Mouse (Mus musculus): ENCODE measurements around the gene Gins2. TPM values are rescaled to one million over a fixed set of nuclear protein-coding genes. Genes with fewer than 3 reads are reported as not detected.

The Gins2 gene
- total and polyA plus RNA-seq, 3 experiments, result 39.6 to 150 (median 49.3) TPM

GRCm38 (mm10) chr8:120552509-120552908 is 36.6 kb downstream of the Gins2 start:
- Histone ChIP-seq H3K36me3 (ENCODE audit: control insufficient read depth in 1 of 2, insufficient read depth in 2 of 2, low read length in 2 of 2) (no peaks in the 10 kb centered on the region; a peak in 2 of 4 replicates), H3K4me3 (ENCODE audit: control insufficient read depth in 1 of 2, insufficient read depth in 1 of 2, low read depth in 2 of 2, low read length in 2 of 2) (no peak overlapping the region), H3K27ac (ENCODE audit: control insufficient read depth, low read depth, low read length) (no peak overlapping the region), H3K79me2 (ENCODE audit: control insufficient read depth, insufficient read depth, low read length, poor library complexity) (peaks cover 94% of the 10 kb centered on the region), H3K27me3 (ENCODE audit: control insufficient read depth in 1 of 2, insufficient read depth in 2 of 2, low read length in 2 of 2) (no peaks in the 10 kb centered on the region), H3K9me3 (replicated peaks; ENCODE audit: insufficient read depth, low read length) (no peaks in the 10 kb centered on the region), H3K9ac (ENCODE audit: control insufficient read depth, low read depth, low read length, poor library complexity, severe bottlenecking) (no peak overlapping the region), H3K4me1 (ENCODE audit: control insufficient read depth in 1 of 2, insufficient read depth in 2 of 2, low read length in 2 of 2) (no peaks in the 10 kb centered on the region)
- DNase-seq (ENCODE audit: low read depth, low spot score), result no peak
- TF ChIP-seq POLR2AphosphoS5 (IDR thresholded peaks at IDR 0.05; ENCODE audit: borderline replicate concordance, low read depth, low read length), result no peak
- no peak for TF ChIP-seq ELF1 (IDR thresholded peaks at IDR 0.05; ENCODE audit: low read depth, low read length)
- no peak for TF ChIP-seq ZKSCAN1 (IDR thresholded peaks at IDR 0.05; ENCODE audit: low read depth, low read length)
- TF ChIP-seq TCF12 (IDR thresholded peaks at IDR 0.05; ENCODE audit: low read depth, low read length), result no peak
- TF ChIP-seq E2F4 (IDR thresholded peaks at IDR 0.05; ENCODE audit: borderline replicate concordance, low read depth, low read length), result no peak
- TF ChIP-seq MXI1 (IDR thresholded peaks at IDR 0.05; ENCODE audit: low read depth, low read length), result no peak
- TF ChIP-seq JUND (IDR thresholded peaks at IDR 0.05; ENCODE audit: low read depth, low read length), result no peak

DNA sequence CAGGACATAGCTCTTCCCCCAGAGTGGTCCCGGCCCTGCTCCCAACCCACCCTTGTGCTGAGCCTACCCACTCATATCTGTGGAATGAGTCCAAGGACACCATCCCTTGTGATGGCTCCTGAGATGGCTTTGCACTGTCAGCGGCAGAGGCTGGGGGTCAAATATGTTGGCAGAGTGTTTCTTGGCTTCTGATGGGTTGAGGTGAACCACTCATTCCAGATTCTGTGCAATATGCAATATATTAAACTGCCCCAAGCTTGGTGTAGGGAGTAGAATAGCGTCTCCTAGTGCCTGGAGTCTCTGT is 37.5 kb downstream of the Gins2 start:
- H3K27ac ChIP-seq (ENCODE audit: control insufficient read depth, low read depth, low read length), result no peak overlapping the region
- peaks cover 95% of the 10 kb centered on the region for H3K79me2 ChIP-seq (ENCODE audit: control insufficient read depth, insufficient read depth, low read length, poor library complexity)
- DNase-seq (ENCODE audit: low read depth, low spot score), result no peak
- H3K9me3 ChIP-seq (replicated peaks; ENCODE audit: insufficient read depth, low read length), result no peaks in the 10 kb centered on the region
- no peaks in the 10 kb centered on the region for H3K27me3 ChIP-seq (ENCODE audit: control insufficient read depth in 1 of 2, insufficient read depth in 2 of 2, low read length in 2 of 2)
- H3K9ac ChIP-seq (ENCODE audit: control insufficient read depth, low read depth, low read length, poor library complexity, severe bottlenecking), result no peak overlapping the region
- no peak overlapping the region for H3K4me3 ChIP-seq (ENCODE audit: control insufficient read depth in 1 of 2, insufficient read depth in 1 of 2, low read depth in 2 of 2, low read length in 2 of 2)
- TF ChIP-seq ELF1 (IDR thresholded peaks at IDR 0.05; ENCODE audit: low read depth, low read length), result no peak
- no peaks in the 10 kb centered on the region; a peak in 1 of 4 replicates for H3K36me3 ChIP-seq (ENCODE audit: control insufficient read depth in 1 of 2, insufficient read depth in 2 of 2, low read length in 2 of 2)
- no peaks in the 10 kb centered on the region for H3K4me1 ChIP-seq (ENCODE audit: control insufficient read depth in 1 of 2, insufficient read depth in 2 of 2, low read length in 2 of 2)

DNA sequence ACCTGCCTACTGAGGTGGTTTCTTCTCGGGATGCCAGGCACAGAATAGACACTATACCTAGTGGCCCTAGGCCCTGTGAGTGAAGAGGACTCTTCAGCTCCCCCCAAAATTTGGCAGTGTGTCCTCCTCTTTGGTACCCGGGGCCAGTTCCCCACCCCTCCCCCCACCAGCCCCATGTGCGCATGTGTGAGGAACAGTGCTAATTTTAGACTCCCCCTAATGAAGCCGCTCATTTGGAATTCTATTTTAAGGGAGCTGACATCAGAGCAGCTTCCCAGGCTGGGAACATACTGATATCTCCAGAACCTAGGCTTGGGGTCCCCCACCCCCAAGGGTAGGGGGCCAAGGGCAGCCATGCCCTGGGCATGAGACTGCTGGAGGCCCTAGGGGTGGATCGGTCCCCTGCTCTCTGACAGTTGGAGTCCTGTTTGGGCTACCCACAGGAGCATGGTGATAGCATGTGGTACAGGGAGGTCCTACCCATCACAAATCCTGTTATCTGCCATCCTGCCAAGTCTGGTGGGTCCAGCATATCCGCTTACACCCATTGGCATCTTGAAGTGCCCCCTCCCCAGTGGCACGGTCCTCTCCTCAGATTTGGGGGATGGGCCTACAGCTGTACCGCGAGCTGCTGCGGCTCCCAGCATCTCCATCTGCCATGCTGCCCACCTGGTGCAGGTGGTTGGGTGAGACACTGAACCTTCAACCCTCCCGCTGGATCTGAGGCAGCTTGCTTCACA is 38.0 kb downstream of the Gins2 start:
- no peak overlapping the region for H3K4me3 ChIP-seq (ENCODE audit: control insufficient read depth in 1 of 2, insufficient read depth in 1 of 2, low read depth in 2 of 2, low read length in 2 of 2)
- H3K9ac ChIP-seq (ENCODE audit: control insufficient read depth, low read depth, low read length, poor library complexity, severe bottlenecking), result no peak overlapping the region
- DNase-seq (ENCODE audit: low read depth, low spot score), result no peak
- H3K36me3 ChIP-seq (ENCODE audit: control insufficient read depth in 1 of 2, insufficient read depth in 2 of 2, low read length in 2 of 2), result no peaks in the 10 kb centered on the region; a peak in 1 of 4 replicates
- H3K27ac ChIP-seq (ENCODE audit: control insufficient read depth, low read depth, low read length), result no peak overlapping the region
- H3K9me3 ChIP-seq (replicated peaks; ENCODE audit: insufficient read depth, low read length), result no peaks in the 10 kb centered on the region
- TF ChIP-seq POLR2AphosphoS2 (IDR thresholded peaks at IDR 0.05; ENCODE audit: low read length), result peak; percentile 6; the same call in 1 of the 2 replicates
- TF ChIP-seq MYB (IDR thresholded peaks at IDR 0.05; ENCODE audit: low read depth, low read length), result no peak
- no peak for TF ChIP-seq GABPA (IDR thresholded peaks at IDR 0.05; ENCODE audit: low read depth, low read length)
- TF ChIP-seq TBP (IDR thresholded peaks at IDR 0.05; ENCODE audit: low read depth, low read length), result no peak
- peaks cover 95% of the 10 kb centered on the region for H3K79me2 ChIP-seq (ENCODE audit: control insufficient read depth, insufficient read depth, low read length, poor library complexity)
- no peaks in the 10 kb centered on the region for H3K4me1 ChIP-seq (ENCODE audit: control insufficient read depth in 1 of 2, insufficient read depth in 2 of 2, low read length in 2 of 2)
- H3K27me3 ChIP-seq (ENCODE audit: control insufficient read depth in 1 of 2, insufficient read depth in 2 of 2, low read length in 2 of 2), result no peaks in the 10 kb centered on the region
